Mouse (Mus musculus) stomach, embryonic 14.5 days (tissue): ENCODE measurements around the gene Cc2d2a. TPM values are rescaled to one million over a fixed set of nuclear protein-coding genes. Genes with fewer than 3 reads are reported as not detected.

Source experiments
- ATAC-seq: fragments of 200-750 bp; cut with Nextera tagmentation; 2 replicates; pipeline ENCODE4 v1.8.0; 2017; ENCODE audit warnings: low read depth, moderate TSS enrichment; ENCODE audit not compliant: insufficient number of reproducible peaks, insufficient read depth, low FRiP score
- H3K27ac ChIP-seq: fragments of 300-500 bp; sonication (generic); 2 replicates; pipeline ENCODE4 v1.5.1; 2014; ENCODE audit warnings: mild to moderate bottlenecking, low read length, moderate library complexity, mixed read lengths
- H3K27me3 ChIP-seq: fragments of 300-500 bp; sonication (generic); 2 replicates; pipeline ENCODE4 v1.6.1; 2014; ENCODE audit warnings: low read length, control low read depth, mixed read lengths; ENCODE audit not compliant: control insufficient read depth, insufficient read depth
- H3K36me3 ChIP-seq: fragments of 300-500 bp; sonication (generic); 2 replicates; pipeline ENCODE4 v1.6.1; 2014; ENCODE audit warnings: mild to moderate bottlenecking, control low read depth, low read length, moderate library complexity, mixed read lengths; ENCODE audit not compliant: control insufficient read depth, insufficient read depth
- H3K4me1 ChIP-seq: fragments of 300-500 bp; sonication (generic); 2 replicates; pipeline ENCODE4 v1.6.1; 2014; ENCODE audit warnings: low read length, control low read depth, mixed read lengths; ENCODE audit not compliant: control insufficient read depth, insufficient read depth
- H3K4me2 ChIP-seq: fragments of 300-500 bp; sonication (generic); replicated peaks from 2 replicates; pipeline ENCODE4 v1.6.1; 2014; ENCODE audit warnings: low read depth, low read length, control low read depth
- H3K4me3 ChIP-seq: fragments of 300-500 bp; sonication (generic); 2 replicates; pipeline ENCODE4 v1.5.1; 2014; ENCODE audit warnings: low read depth, low read length, control low read depth
- H3K9ac ChIP-seq: fragments of 300-500 bp; sonication (generic); replicated peaks from 2 replicates; pipeline ENCODE4 v1.6.1; 2014; ENCODE audit warnings: low read depth, mild to moderate bottlenecking, control low read depth, low read length, moderate library complexity, mixed read lengths
- H3K9me3 ChIP-seq: fragments of 300-500 bp; sonication (generic); 2 replicates; pipeline ENCODE4 v1.6.1; 2016; ENCODE audit warnings: low read depth, low read length, control low read depth; ENCODE audit not compliant: control insufficient read depth
- WGBS: fragments of 180-500 bp; shearing (Covaris S2); extraction: QIAGEN DNeasy Blood & Tissue Kit; methylation state at CpG from one replicate; pipeline ENCODE4 v1.1.7; 2014; 5-methylcytosine and 5-hydroxymethylcytosine counted together
- polyA plus RNA-seq: library from polyadenylated mRNA; unstranded; fragments of >200 nt; fragmentation: Nextera tagmentation; extraction: Ambion mirVana; gene quantifications from 2 replicates; pipeline ENCODE4 v1.2.1, GENCODE M21; 2014

Gene Cc2d2a
- polyA plus RNA-seq: 15.6 and 15.7 TPM in 2 replicates

DNA sequence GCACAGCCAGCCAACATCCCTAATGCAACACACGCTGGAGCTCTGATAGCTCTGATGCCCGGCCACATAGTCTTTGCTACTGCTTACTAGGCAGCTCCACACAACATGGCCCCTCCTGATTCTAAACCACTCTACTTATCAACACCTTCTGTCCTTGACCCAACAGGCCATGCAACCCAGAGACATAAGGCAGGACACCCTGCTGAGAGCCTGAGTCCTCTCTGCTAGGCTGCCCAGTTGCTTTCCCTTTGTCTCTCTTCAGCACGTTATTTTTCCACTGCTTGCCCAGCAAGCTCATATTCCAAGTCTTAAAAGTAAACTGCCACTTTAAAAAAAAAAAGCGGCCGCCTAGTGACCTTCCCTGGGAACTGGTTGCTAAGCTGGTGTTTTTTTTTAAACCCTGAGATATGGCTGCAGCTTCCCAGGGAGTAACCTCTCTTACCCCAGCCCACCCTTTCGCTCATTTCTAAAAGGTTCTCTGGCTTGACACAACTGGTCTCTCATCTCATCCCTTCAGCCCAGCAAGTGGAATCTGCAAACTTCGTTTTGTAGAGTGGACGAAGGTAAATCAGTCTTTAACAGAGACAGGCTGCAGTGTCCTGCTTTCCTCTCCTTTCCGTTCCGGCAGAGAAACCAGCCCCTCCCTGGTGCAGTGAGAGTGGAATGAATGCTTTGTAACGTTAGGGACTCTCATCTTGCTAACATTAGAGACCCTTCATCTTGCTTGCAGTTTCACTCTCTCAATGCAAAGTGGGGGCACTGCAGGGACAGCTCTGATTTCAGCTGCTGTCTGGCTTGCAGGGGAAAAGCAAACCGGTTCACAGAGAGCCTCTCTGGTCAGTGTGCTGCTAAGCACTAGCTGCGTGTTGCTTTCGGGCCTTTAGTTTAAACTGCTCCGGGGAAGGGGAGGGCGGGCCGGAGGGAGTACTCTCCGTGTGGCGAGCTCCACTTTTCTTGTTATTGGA lies at the start of gene Cc2d2a:
Gene Cc2d2a (plus strand): TSS at position 350 of the 965 bp plus-strand sequence.
- H3K9me3 ChIP-seq: no peaks in the 10 kb centered on the region
- no peaks in the 10 kb centered on the region for H3K27me3 ChIP-seq
- peak within 1 kb of the TSS; percentile 53 for H3K9ac ChIP-seq
- ATAC-seq: peak; percentile 78
- peak within 1 kb of the TSS; percentile 52 for H3K4me2 ChIP-seq
- H3K27ac ChIP-seq: peak within 1 kb of the TSS; percentile 96
- peaks cover 16% of the 10 kb centered on the region for H3K4me1 ChIP-seq
- H3K36me3 ChIP-seq: no peaks in the 10 kb centered on the region
- peak within 1 kb of the TSS; percentile 42 for H3K4me3 ChIP-seq
- WGBS: 3% methylated on average over 19 of the region's 19 CpGs

DNA sequence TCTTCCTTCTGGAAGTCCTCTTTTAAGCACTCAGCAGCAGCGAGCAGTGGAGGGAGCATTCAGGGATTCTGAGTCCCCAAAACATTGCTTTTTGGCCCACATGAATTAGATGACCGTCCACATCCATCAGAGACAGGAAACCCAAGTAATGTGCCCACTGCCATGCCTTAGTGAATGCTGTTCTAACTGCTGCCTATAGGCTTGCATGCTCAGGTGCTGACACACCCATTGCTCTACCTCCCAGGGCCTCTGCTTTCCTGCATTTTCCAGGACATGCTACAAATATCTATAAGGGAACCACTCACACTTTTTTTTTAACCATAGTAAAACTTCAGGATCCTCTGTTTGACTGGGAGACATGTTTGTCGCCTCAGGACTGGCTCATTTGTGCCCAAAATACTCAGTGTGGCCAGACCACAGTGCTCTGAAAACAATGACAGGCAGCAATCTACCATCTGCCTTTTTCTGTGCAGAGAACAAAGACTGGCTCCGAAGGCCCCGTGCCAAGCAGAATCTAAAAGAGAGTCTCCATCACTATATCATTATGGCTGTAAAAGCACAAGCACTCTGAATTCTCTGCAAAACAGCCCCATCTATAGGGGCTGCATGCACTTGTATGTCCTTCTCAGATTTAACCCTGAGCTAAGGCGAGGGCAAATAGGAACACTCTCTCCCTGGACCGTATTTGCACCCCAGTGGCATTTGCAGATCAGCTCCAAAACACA lies 40.4 kb upstream of the Cc2d2a start:
- Histone ChIP-seq H3K27ac (no peak overlapping the region), H3K4me3 (no peak overlapping the region), H3K4me1 (no peaks in the 10 kb centered on the region), H3K9me3 (no peaks in the 10 kb centered on the region), H3K9ac (no peak overlapping the region), H3K36me3 (no peaks in the 10 kb centered on the region), H3K27me3 (no peaks in the 10 kb centered on the region), H3K4me2 (no peak overlapping the region)
- no peak for ATAC-seq
- WGBS: 67% methylated on average over 7 of the region's 7 CpGs

DNA sequence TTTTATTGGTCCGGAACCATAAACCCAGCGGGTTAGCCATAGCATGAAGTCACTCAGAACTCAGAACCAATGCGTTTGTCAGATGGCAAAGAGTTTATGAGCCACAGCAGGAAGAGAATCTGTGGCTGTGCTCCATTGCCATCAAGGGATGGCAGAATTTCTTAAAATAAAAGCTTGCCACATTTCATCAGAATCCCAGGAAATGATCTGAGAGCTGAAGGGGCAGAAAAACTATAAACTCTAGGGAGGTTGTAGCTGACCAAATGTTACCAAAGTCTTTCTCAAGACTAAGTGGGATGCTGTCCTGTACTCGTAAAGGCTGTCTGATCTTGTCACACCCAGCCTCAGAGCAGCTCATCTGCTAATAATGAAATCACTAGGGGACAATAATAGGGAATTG lies 36.7 kb upstream of the Cc2d2a start:
- H3K9ac ChIP-seq: no peak overlapping the region
- no peak overlapping the region for H3K27ac ChIP-seq
- WGBS: 84% methylated on average over 4 of the region's 4 CpGs
- no peaks in the 10 kb centered on the region for H3K27me3 ChIP-seq
- no peaks in the 10 kb centered on the region for H3K4me1 ChIP-seq
- no peaks in the 10 kb centered on the region for H3K36me3 ChIP-seq
- ATAC-seq: no peak
- H3K4me3 ChIP-seq: no peak overlapping the region
- H3K4me2 ChIP-seq: no peak overlapping the region
- no peaks in the 10 kb centered on the region for H3K9me3 ChIP-seq

DNA sequence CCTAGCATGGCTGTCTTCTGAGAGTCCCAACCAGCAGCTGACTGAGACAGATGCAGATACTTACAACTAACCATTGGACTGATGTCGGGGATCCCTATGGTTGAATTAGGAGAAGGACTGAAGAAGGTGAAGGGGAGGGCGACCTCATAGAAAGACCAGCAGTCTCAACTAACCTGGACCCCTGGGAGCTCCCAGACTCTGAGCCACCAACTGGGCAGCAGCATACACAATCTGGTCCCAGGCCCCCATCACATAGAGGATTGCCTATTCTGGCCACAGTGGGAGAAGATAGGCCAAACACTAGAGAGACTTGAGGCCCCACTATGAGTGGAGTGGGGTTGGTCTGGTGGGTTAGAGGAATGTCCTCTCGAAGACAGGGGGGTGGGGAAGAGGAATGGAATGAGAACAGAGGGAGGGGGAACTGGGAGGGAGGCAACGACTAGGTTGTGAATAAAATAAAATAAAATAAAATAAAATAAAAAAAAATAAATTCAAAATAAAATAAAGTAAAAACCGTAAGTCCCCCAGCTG lies 28.0 kb upstream of the Cc2d2a start:
- ATAC-seq: no peak
- 79% methylated on average over 5 of the region's 5 CpGs for WGBS
- H3K4me1 ChIP-seq: no peaks in the 10 kb centered on the region
- H3K4me3 ChIP-seq: no peak overlapping the region
- no peak overlapping the region for H3K9ac ChIP-seq
- H3K9me3 ChIP-seq: no peaks in the 10 kb centered on the region
- no peak overlapping the region for H3K27ac ChIP-seq
- no peak overlapping the region for H3K4me2 ChIP-seq
- no peaks in the 10 kb centered on the region for H3K27me3 ChIP-seq
- no peaks in the 10 kb centered on the region for H3K36me3 ChIP-seq

DNA sequence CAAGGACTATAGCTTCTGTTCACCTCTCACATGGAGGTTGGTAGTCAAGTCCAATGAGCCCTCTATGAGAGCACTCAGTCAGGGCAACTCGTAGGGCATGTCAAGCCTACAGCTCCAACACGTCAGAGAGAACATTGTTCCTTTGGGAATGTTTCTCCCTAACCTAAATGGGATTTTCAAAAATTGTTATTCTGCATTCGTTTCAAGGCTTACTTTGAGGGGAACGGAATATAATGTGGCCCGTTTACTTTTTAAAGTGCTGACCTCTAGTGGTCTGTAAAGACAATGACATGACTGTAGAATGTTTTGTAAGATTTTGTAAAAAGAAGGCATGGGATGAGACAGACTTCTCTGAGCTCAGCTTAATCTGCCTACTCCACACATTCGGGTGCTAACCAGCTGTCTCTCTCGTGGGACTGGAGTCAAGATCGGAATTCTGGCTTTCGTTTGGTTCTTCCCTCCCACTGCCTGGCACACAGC lies 27.5 kb upstream of the Cc2d2a start:
- WGBS: 27% methylated on average over 9 of the region's 9 CpGs
- ATAC-seq: peak; percentile 23; the same call in 1 of the 2 replicates
- H3K27ac ChIP-seq: no peak overlapping the region
- H3K36me3 ChIP-seq: no peaks in the 10 kb centered on the region
- no peak overlapping the region for H3K4me3 ChIP-seq
- no peak overlapping the region for H3K9ac ChIP-seq
- no peaks in the 10 kb centered on the region for H3K27me3 ChIP-seq
- no peak overlapping the region for H3K4me2 ChIP-seq
- no peaks in the 10 kb centered on the region for H3K4me1 ChIP-seq
- H3K9me3 ChIP-seq: no peaks in the 10 kb centered on the region

DNA sequence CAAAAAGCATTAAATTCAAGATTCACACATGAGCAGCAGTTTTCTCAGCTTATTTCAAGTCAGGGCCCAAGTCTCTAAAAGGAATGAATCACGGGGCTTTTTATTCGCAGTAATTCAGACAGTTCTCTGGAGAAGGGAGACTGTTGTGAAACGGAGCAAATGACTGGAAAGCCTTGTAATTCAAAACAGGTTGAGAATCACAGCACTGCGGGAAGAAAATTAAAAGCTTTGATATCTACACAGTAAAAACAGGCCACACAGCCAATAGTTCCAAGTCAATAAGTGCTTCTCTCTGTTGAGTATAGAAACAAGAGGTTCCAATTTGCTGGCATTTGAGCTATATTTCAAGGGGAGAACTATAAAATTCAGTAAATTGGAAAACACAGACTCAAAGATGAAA lies 17.1 kb upstream of the Cc2d2a start:
- ATAC-seq: no peak
- no peak overlapping the region for H3K4me2 ChIP-seq
- H3K4me1 ChIP-seq: no peaks in the 10 kb centered on the region
- no peak overlapping the region for H3K27ac ChIP-seq
- H3K9ac ChIP-seq: no peak overlapping the region
- no peaks in the 10 kb centered on the region for H3K27me3 ChIP-seq
- WGBS: 70% methylated on average over 4 of the region's 4 CpGs
- no peaks in the 10 kb centered on the region for H3K9me3 ChIP-seq
- no peaks in the 10 kb centered on the region for H3K36me3 ChIP-seq
- no peak overlapping the region for H3K4me3 ChIP-seq

DNA sequence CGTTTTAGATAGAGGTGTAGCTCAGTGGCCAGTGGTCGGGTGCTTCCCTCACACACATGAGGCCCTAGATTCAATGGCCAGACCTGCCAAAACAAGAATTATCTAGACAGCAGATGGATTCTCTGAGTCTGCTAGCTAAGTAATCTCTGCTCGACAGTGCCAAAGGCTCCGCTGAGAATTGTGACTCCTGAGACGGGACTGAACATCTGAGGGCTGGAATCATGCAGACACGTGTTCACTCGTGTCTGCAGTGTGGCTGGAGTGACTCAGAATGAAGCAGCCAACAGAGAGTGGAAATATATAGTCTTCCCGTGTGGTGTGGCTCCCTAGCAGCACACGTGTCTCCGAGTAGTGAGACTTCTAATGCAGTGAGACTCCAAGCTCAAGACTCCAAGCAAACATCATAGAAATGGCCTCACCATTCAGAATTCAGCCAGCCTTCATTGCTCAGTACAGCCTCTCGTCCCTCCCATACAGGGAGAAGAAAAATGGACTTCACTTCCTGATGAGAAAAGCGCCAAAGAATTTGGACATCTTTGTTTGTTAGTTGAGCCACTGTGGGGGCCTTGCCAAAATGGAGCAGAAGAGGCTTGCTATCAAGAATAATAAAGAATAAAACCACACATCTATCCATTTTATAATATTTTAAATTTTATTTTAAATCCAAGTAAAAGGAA lies 14.9 kb upstream of the Cc2d2a start:
- Histone ChIP-seq H3K9ac (no peak overlapping the region), H3K27ac (no peak overlapping the region), H3K4me2 (no peak overlapping the region), H3K9me3 (no peaks in the 10 kb centered on the region), H3K4me3 (no peak overlapping the region), H3K4me1 (no peaks in the 10 kb centered on the region), H3K36me3 (no peaks in the 10 kb centered on the region), H3K27me3 (no peaks in the 10 kb centered on the region)
- WGBS: 66% methylated on average over 12 of the region's 12 CpGs
- no peak for ATAC-seq

DNA sequence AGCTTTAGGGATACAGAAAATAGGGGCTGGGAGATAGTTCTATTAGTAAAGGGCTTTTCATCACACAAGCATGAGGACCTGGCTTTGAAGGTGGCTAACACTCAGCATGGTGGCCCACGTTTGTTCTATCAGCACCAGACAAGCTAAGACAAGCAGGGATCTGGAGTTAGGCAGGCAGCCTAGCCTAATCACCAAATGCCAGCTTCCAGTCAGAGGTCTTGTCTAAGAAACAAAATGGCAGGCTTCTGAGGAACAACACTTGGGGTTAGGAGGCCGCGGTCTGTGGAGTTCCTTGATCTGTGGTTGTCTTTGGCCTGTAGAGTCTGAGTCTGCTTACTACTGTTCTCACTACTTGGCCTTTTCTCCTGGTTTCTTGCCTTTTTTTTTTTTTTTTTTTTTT lies 648 bp upstream of the Cc2d2a start:
- peaks cover 16% of the 10 kb centered on the region for H3K4me1 ChIP-seq
- no peak overlapping the region for H3K4me3 ChIP-seq
- H3K9ac ChIP-seq: no peak overlapping the region
- ATAC-seq: no peak
- peak overlapping the region; percentile 52; the same call in 1 of the 2 replicates for H3K4me2 ChIP-seq
- no peaks in the 10 kb centered on the region for H3K36me3 ChIP-seq
- H3K9me3 ChIP-seq: no peaks in the 10 kb centered on the region
- H3K27ac ChIP-seq: peak overlapping the region; percentile 96
- 85% methylated on average over 3 of the region's 3 CpGs for WGBS
- no peaks in the 10 kb centered on the region for H3K27me3 ChIP-seq
